Mouse (Mus musculus) liver, postnatal 0 days (tissue): ENCODE data around the gene Cramp1l. TPM values are rescaled to one million over a fixed set of nuclear protein-coding genes. Genes with fewer than 3 reads are reported as not detected.
"Not testable (repeated sequence)": the region's sequence is repeated elsewhere in the genome, so short reads cannot be mapped to it uniquely, and the experiment has no call there.

ENCODE experiments used
- ATAC-seq: fragments of 200-750 bp; cut with Nextera tagmentation; 2 replicates; pipeline ENCODE4 v1.8.0; 2017; ENCODE audit warnings: mild to moderate bottlenecking, moderate library complexity
- DNase-seq: peaks from one replicate; pipeline ENCODE4 v3.0.0-alpha.2; 2016
- H3K27ac ChIP-seq: fragments of 300-500 bp; sonication (generic); 2 replicates; pipeline ENCODE4 v1.5.1; 2014; ENCODE audit warnings: antibody characterized with exemption, moderate library complexity, mild to moderate bottlenecking, low read depth
- H3K27me3 ChIP-seq: fragments of 300-500 bp; sonication (generic); 2 replicates; pipeline ENCODE4 v1.6.1; 2014; ENCODE audit warnings: low read length, control low read depth, mixed read lengths; ENCODE audit not compliant: insufficient read depth
- H3K36me3 ChIP-seq: fragments of 300-500 bp; sonication (generic); replicated peaks from 2 replicates; pipeline ENCODE4 v1.6.1; 2014; ENCODE audit warnings: mild to moderate bottlenecking, control low read depth, low read length, moderate library complexity, mixed read lengths; ENCODE audit not compliant: insufficient read depth
- H3K4me1 ChIP-seq: fragments of 300-500 bp; sonication (generic); 2 replicates; pipeline ENCODE4 v1.6.1; 2014; ENCODE audit warnings: antibody characterized with exemption, mild to moderate bottlenecking, control low read depth; ENCODE audit not compliant: insufficient read depth
- H3K4me2 ChIP-seq: fragments of 300-500 bp; sonication (generic); 2 replicates; pipeline ENCODE4 v1.6.1; 2014; ENCODE audit warnings: low read depth, mild to moderate bottlenecking, low read length, moderate library complexity, mixed read lengths
- H3K4me3 ChIP-seq: fragments of 300-500 bp; sonication (generic); 2 replicates; pipeline ENCODE4 v1.5.1; 2014; ENCODE audit warnings: low read depth, low read length
- H3K9ac ChIP-seq: fragments of 300-500 bp; sonication (generic); replicated peaks from 2 replicates; pipeline ENCODE4 v1.6.1; 2014; ENCODE audit warnings: mild to moderate bottlenecking, moderate library complexity
- H3K9me3 ChIP-seq: fragments of 300-500 bp; sonication (generic); 2 replicates; pipeline ENCODE4 v1.6.1; 2016; ENCODE audit warnings: mild to moderate bottlenecking, control low read depth, low read length, mixed read lengths
- CTCF ChIP-seq: sonication (generic); IDR thresholded peaks from 2 replicates; pipeline ENCODE4 v1.5.1; 2016; ENCODE audit warnings: antibody characterized with exemption, low read depth
- EP300 ChIP-seq: IDR thresholded peaks from 2 replicates; pipeline ENCODE4 v1.6.1; 2016; ENCODE audit warnings: antibody characterized with exemption, low read depth, mild to moderate bottlenecking
- WGBS: fragments of 180-500 bp; shearing (Covaris S2); extraction: QIAGEN DNeasy Blood & Tissue Kit; methylation state at CpG from one replicate; pipeline ENCODE4 v1.1.7; 2014; ENCODE audit not compliant: insufficient replicate concordance; 5-methylcytosine and 5-hydroxymethylcytosine counted together
- polyA plus RNA-seq: library from polyadenylated mRNA; unstranded; fragments of >200 nt; fragmentation: Nextera tagmentation; extraction: Ambion mirVana; gene quantifications from 2 replicates; pipeline ENCODE4 v1.2.1, GENCODE M21; 2015

Gene Cramp1l
- polyA plus RNA-seq, 1 experiment from 2014 or later = 1.4 TPM

DNA sequence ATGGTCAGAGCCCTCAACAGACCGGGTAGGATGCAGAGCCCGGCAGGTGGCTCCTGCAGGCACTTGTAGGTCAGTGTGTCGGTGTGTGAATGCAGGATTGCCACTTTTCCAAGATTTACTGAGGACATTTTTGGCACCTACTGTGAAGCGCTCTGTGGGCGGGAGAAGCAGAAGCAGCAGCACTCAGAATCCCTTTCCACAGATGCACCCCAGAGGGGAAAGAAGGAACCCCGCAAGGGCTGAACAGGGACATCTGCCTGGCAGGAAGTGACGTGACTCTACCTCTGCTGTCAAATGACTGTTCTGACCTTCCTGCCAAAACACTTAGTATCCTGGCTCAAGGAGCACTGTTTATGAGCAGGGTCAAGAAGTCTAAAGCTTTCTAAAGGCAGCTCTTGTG is 72.6 kb downstream of the Cramp1l start:
- WGBS = 85% methylated on average over 7 of the region's 7 CpGs
- ATAC-seq = no peak
- H3K9me3 ChIP-seq = no peaks in the 10 kb centered on the region
- peaks cover 25% of the 10 kb centered on the region for H3K36me3 ChIP-seq
- TF ChIP-seq EP300 (no peak), CTCF (no peak)
- H3K27ac ChIP-seq = no peak overlapping the region
- no peak overlapping the region for H3K9ac ChIP-seq
- DNase-seq = no peak
- H3K4me3 ChIP-seq = no peak overlapping the region
- no peak overlapping the region for H3K4me2 ChIP-seq
- H3K27me3 ChIP-seq = no peaks in the 10 kb centered on the region
- no peaks in the 10 kb centered on the region for H3K4me1 ChIP-seq

DNA sequence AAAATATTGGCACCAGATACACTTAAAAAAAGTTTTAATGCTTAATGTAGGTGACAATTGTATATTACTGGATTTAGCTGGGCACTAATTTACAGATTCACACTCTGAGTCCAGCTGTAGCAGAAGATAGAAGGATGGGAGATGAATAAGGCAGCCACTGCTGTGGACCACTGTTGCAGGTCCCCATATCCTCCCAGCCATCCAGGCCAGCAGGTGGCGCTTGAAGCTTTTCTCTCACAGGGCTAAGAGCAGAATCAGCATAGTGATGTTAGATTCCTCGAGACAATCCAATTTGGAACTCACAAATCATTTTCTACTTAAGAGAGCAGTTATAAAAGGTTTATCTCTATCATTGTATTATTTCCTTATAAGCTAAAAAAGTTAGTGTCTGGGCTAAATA is 73.1 kb downstream of the Cramp1l start:
- not testable (repeated sequence) for H3K4me2 ChIP-seq, H3K9me3 ChIP-seq, H3K27ac ChIP-seq, H3K4me3 ChIP-seq, H3K4me1 ChIP-seq, H3K27me3 ChIP-seq, DNase-seq, H3K9ac ChIP-seq
- TF ChIP-seq CTCF = peak; percentile 80
- ATAC-seq = peak; percentile 60; the same call in 1 of the 2 replicates
- peaks cover 20% of the 10 kb centered on the region for H3K36me3 ChIP-seq
- 8% methylated on average over 2 of the region's 2 CpGs for WGBS

DNA sequence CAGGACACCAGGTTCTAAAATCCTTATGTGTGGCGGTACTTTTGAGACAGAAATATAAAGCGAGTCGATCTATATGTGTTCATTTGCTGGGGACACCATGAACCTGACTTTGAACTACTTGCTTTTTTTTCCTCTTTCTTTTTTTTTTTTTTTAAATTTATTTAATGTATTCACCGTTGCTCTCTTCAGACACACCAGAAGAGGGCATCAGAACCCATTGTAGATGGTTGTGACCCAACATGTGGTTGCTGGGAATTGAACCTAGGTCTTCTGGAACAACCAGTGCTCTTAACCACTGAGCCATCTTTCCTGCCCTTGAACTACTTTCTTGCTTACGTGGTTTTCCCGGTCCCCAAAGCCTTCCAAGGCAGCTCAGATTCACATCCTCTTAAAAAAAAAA is 78.3 kb downstream of the Cramp1l start:
- ATAC-seq = no peak
- H3K9ac ChIP-seq = peak overlapping the region; percentile 71
- peaks cover 19% of the 10 kb centered on the region for H3K4me1 ChIP-seq
- peak overlapping the region; percentile 73 for H3K4me3 ChIP-seq
- H3K27me3 ChIP-seq = no peaks in the 10 kb centered on the region
- peak overlapping the region; percentile 71 for H3K4me2 ChIP-seq
- DNase-seq = no peak
- no peaks in the 10 kb centered on the region for H3K9me3 ChIP-seq
- H3K36me3 ChIP-seq = no peaks in the 10 kb centered on the region
- WGBS = 45% methylated on average over 6 of the region's 6 CpGs
- no peak for TF ChIP-seq EP300
- TF ChIP-seq CTCF = peak; percentile 23; the same call in 1 of the 2 replicates
- H3K27ac ChIP-seq = peak overlapping the region; percentile 90

- peak; percentile 69 for TF ChIP-seq CTCF
- TF ChIP-seq EP300 = no peak
- peak within 1 kb of the TSS; percentile 73 for H3K4me3 ChIP-seq
- H3K36me3 ChIP-seq = 0 out of 2 replicates have a peak, but pooled peaks cover 4% of the 10 kb centered on the region
- no peaks in the 10 kb centered on the region for H3K9me3 ChIP-seq
- DNase-seq (peak; percentile 97), ATAC-seq (peak; percentile 99)
- H3K9ac ChIP-seq = peak within 1 kb of the TSS; percentile 71
- H3K27ac ChIP-seq = peak within 1 kb of the TSS; percentile 90
- WGBS = under 1% methylated on average over 78 of the region's 78 CpGs
- peaks cover 19% of the 10 kb centered on the region for H3K4me1 ChIP-seq
- peak within 1 kb of the TSS; percentile 71 for H3K4me2 ChIP-seq
- no peaks in the 10 kb centered on the region for H3K27me3 ChIP-seq
These were observed 79.0 kb downstream of the Cramp1l start, which contains the start of gene Mapk8ip3 for GRCm38 (mm10) chr17:24936259-24937237. TSS of gene Mapk8ip3 (minus strand) at chr17:24936977.

DNA sequence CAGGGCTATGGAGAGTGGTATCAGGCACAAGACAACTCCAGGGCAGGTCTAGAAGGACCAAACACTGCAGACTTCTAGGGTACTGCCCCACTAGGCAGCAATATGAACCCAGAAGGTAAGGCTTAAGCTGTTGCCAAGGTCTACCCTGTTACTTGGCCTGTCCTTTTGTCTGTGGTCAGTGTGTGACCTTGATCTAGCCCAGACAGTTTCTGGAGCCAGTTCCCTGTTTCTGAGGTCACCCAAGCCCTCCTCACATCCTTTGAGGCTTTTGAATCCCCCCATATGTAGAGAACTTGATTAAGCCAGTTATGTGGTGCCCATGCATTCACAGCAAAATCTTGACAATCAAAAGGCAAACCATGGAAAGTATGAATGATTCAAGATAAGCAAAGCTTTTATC is 79.9 kb downstream of the Cramp1l start:
- H3K9me3 ChIP-seq = no peaks in the 10 kb centered on the region
- no peak for DNase-seq
- H3K4me1 ChIP-seq = peaks cover 19% of the 10 kb centered on the region
- ATAC-seq = no peak
- H3K36me3 ChIP-seq = 0 out of 2 replicates have a peak, but pooled peaks cover 4% of the 10 kb centered on the region
- H3K9ac ChIP-seq = peak overlapping the region; percentile 71
- no peak overlapping the region for H3K27ac ChIP-seq
- H3K4me2 ChIP-seq = peak overlapping the region; percentile 71
- no peak for TF ChIP-seq EP300
- no peak for TF ChIP-seq CTCF
- H3K4me3 ChIP-seq = peak overlapping the region; percentile 73
- H3K27me3 ChIP-seq = no peaks in the 10 kb centered on the region

DNA sequence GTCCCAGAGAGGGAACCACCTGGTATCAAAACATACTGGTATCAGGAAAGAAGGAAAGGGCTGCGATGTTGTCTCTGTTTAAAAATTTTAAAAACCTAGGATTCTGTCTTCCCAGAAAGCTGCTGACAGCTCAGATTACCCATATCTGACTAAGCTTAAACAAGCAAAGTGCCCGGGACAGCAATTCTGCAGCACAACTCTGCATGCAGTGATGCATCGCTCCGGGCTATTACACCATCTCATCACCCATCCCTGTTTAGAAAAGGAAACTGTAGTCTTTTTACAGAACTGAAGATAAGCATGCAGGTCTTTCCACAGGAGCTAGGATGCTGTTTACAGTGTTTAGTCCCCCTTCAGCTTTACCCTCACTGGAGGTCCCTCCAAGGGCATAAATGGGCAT is 80.7 kb downstream of the Cramp1l start:
- ATAC-seq = no peak
- Histone ChIP-seq H3K9ac (peak overlapping the region; percentile 71), H3K4me3 (peak overlapping the region; percentile 73), H3K9me3 (no peaks in the 10 kb centered on the region), H3K4me2 (peak overlapping the region; percentile 71), H3K36me3 (0 out of 2 replicates have a peak, but pooled peaks cover 4% of the 10 kb centered on the region), H3K27ac (no peak overlapping the region), H3K4me1 (peaks cover 19% of the 10 kb centered on the region), H3K27me3 (no peaks in the 10 kb centered on the region)
- 63% methylated on average over 4 of the region's 4 CpGs for WGBS
- TF ChIP-seq EP300 = no peak
- no peak for TF ChIP-seq CTCF
- no peak for DNase-seq
